Mouse (Mus musculus) midbrain, embryonic 14.5 days (tissue): ENCODE data around the gene Herc6. TPM values are rescaled to one million over a fixed set of nuclear protein-coding genes. Genes with fewer than 3 reads are reported as not detected.

Experiments used
- ATAC-seq: fragments of 200-750 bp; cut with Nextera tagmentation; 2 replicates; pipeline ENCODE4 v1.8.0; 2017; ENCODE audit warnings: moderate number of reproducible peaks, moderate library complexity; ENCODE audit not compliant: low FRiP score, low TSS enrichment
- DNase-seq: peaks from one replicate; pipeline ENCODE4 v3.0.0-alpha.2; 2015
- H3K27ac ChIP-seq: fragments of 300-500 bp; sonication (generic); replicated peaks from 2 replicates; pipeline ENCODE4 v1.5.1; 2014; ENCODE audit warnings: mild to moderate bottlenecking, low read depth, low read length, moderate library complexity
- H3K27me3 ChIP-seq: fragments of 300-500 bp; sonication (generic); 2 replicates; pipeline ENCODE4 v1.6.1; 2014; ENCODE audit warnings: low read length, control low read depth, mixed read lengths; ENCODE audit not compliant: control insufficient read depth, insufficient read depth
- H3K36me3 ChIP-seq: fragments of 300-500 bp; sonication (generic); 2 replicates; pipeline ENCODE4 v1.6.1; 2014; ENCODE audit warnings: low read length, control low read depth; ENCODE audit not compliant: control insufficient read depth, insufficient read depth
- H3K4me1 ChIP-seq: fragments of 300-500 bp; sonication (generic); 2 replicates; pipeline ENCODE4 v1.6.1; 2014; ENCODE audit warnings: mild to moderate bottlenecking, antibody characterized with exemption, low read length, control low read depth; ENCODE audit not compliant: control insufficient read depth, insufficient read depth
- H3K4me2 ChIP-seq: fragments of 300-500 bp; sonication (generic); 2 replicates; pipeline ENCODE4 v1.6.1; 2014; ENCODE audit warnings: mild to moderate bottlenecking, low read length, moderate library complexity
- H3K4me3 ChIP-seq: fragments of 300-500 bp; sonication (generic); replicated peaks from 2 replicates; pipeline ENCODE4 v1.5.1; 2014; ENCODE audit warnings: low read depth, low read length
- H3K9ac ChIP-seq: fragments of 300-500 bp; sonication (generic); replicated peaks from 2 replicates; pipeline ENCODE4 v1.6.1; 2014; ENCODE audit warnings: mild to moderate bottlenecking, low read length, moderate library complexity
- H3K9me3 ChIP-seq: fragments of 300-500 bp; sonication (generic); 2 replicates; pipeline ENCODE4 v1.6.1; 2016; ENCODE audit warnings: low read length, control low read depth, mixed read lengths; ENCODE audit not compliant: control insufficient read depth
- WGBS: fragments of 180-500 bp; shearing (Covaris S2); extraction: QIAGEN DNeasy Blood & Tissue Kit; methylation state at CpG from one replicate; pipeline ENCODE4 v1.1.7; 2014; 5-methylcytosine and 5-hydroxymethylcytosine counted together
- polyA plus RNA-seq: library from polyadenylated mRNA; unstranded; fragments of >200 nt; fragmentation: Nextera tagmentation; extraction: Ambion mirVana; gene quantifications from 2 replicates; pipeline ENCODE4 v1.2.1, GENCODE M21; 2014

The Herc6 gene
- 0.89 and 1.5 TPM in 2 replicates for polyA plus RNA-seq

DNA sequence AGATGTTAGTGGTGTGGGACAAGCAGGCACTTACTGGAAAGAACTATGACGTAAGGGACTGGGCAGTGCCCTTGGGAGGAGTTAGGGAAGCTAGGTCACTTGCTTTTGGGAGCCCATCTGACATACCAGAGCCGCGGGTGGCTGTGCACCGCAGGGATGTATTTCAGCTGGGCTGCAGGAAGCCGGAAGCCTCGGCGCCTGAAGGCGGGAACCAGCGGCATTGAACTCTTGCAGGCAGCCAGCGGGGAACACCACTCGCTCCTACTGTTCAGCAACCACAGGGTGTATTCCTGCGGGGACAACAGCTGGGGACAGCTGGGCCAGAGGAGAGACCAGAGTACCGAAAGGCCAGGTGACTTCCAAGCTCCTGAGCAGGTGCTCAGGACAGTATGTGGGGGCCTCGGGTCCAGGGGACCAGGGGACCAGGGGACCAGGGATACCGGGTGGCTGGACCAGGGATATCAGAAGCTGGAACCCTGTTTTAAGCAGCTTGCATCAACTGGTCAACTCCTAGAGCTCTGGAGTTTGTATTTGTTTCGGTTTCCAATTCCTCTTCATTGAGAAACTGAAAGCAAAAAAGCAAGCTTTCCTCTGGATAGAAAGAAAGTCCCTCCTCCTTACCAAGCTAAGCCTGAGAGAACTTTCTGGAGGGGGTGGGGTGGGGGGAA is at the start of gene Herc6:
Gene Herc6, plus strand, starts transcription at position 120 of the 668 bp plus-strand sequence.
- 2% methylated on average over 16 of the region's 16 CpGs for WGBS
- Histone ChIP-seq H3K9me3 (no peaks in the 10 kb centered on the region), H3K27me3 (no peaks in the 10 kb centered on the region), H3K4me1 (peaks cover 6% of the 10 kb centered on the region; the same call in 1 of the 2 replicates), H3K4me3 (peak within 1 kb of the TSS; percentile 31), H3K36me3 (no peaks in the 10 kb centered on the region), H3K27ac (no peak within 1 kb of the TSS), H3K4me2 (peak within 1 kb of the TSS; percentile 54), H3K9ac (peak within 1 kb of the TSS; percentile 43)
- peak; percentile 51 for DNase-seq
- peak; percentile 62 for ATAC-seq

- H3K4me3 ChIP-seq = no peak overlapping the region
- H3K4me1 ChIP-seq = peaks cover 11% of the 10 kb centered on the region
These were observed 49.8 kb upstream of the Herc6 start for GRCm38 (mm10) chr6:57531011-57531410.

GRCm38 (mm10) chr6:57531441-57531840 is 49.4 kb upstream of the Herc6 start:
- Histone ChIP-seq H3K4me3 (no peak overlapping the region), H3K27ac (no peak overlapping the region), H3K36me3 (no peaks in the 10 kb centered on the region), H3K9me3 (no peaks in the 10 kb centered on the region), H3K4me2 (no peak overlapping the region), H3K4me1 (peaks cover 11% of the 10 kb centered on the region), H3K27me3 (no peaks in the 10 kb centered on the region), H3K9ac (no peak overlapping the region)
- DNase-seq = no peak
- ATAC-seq = no peak
- 89% methylated on average over 1 of the region's 1 CpGs for WGBS

More at GRCm38 (mm10) chr6:57531011-57531410, 49.8 kb upstream of the Herc6 start:
- ATAC-seq = no peak
- Histone ChIP-seq H3K9me3 (no peaks in the 10 kb centered on the region), H3K36me3 (no peaks in the 10 kb centered on the region), H3K27me3 (no peaks in the 10 kb centered on the region), H3K4me2 (no peak overlapping the region), H3K27ac (no peak overlapping the region), H3K9ac (no peak overlapping the region)
- peak; percentile 3 for DNase-seq
- WGBS = 79% methylated on average over 4 of the region's 4 CpGs

- Histone ChIP-seq H3K27ac (no peak overlapping the region), H3K27me3 (no peaks in the 10 kb centered on the region), H3K4me2 (no peak overlapping the region), H3K9me3 (no peaks in the 10 kb centered on the region), H3K4me3 (no peak overlapping the region), H3K4me1 (peaks cover 11% of the 10 kb centered on the region), H3K36me3 (no peaks in the 10 kb centered on the region), H3K9ac (no peak overlapping the region)
- ATAC-seq = no peak
- WGBS = 84% methylated on average over 1 of the region's 1 CpGs
- no peak for DNase-seq
These were observed 48.8 kb upstream of the Herc6 start for GRCm38 (mm10) chr6:57532022-57532421.

- Histone ChIP-seq H3K4me1 (peaks cover 11% of the 10 kb centered on the region), H3K4me3 (peak overlapping the region; percentile 81), H3K4me2 (peak overlapping the region; percentile 87), H3K9ac (0 out of 2 replicates have a peak overlapping the region, but pooled peaks have one; percentile 72), H3K36me3 (no peaks in the 10 kb centered on the region), H3K27me3 (no peaks in the 10 kb centered on the region), H3K9me3 (no peaks in the 10 kb centered on the region), H3K27ac (no peak overlapping the region)
- no peak for ATAC-seq
- 66% methylated on average over 2 of the region's 2 CpGs for WGBS
- no peak for DNase-seq
These were observed 47.4 kb upstream of the Herc6 start for GRCm38 (mm10) chr6:57533410-57533809.

- peaks cover 11% of the 10 kb centered on the region for H3K4me1 ChIP-seq
- no peaks in the 10 kb centered on the region for H3K27me3 ChIP-seq
- H3K4me3 ChIP-seq = peak overlapping the region; percentile 81
- ATAC-seq = no peak
- H3K9me3 ChIP-seq = no peaks in the 10 kb centered on the region
- peak overlapping the region; percentile 71 for H3K27ac ChIP-seq
- no peak for DNase-seq
- H3K36me3 ChIP-seq = no peaks in the 10 kb centered on the region
- peak overlapping the region; percentile 87 for H3K4me2 ChIP-seq
- H3K9ac ChIP-seq = peak overlapping the region; percentile 72
- 6% methylated on average over 8 of the region's 8 CpGs for WGBS
These were observed 46.6 kb upstream of the Herc6 start for GRCm38 (mm10) chr6:57534231-57534610.

GRCm38 (mm10) chr6:57534611-57535286 is 46.1 kb upstream of the Herc6 start:
- no peaks in the 10 kb centered on the region for H3K9me3 ChIP-seq
- peak overlapping the region; percentile 87 for H3K4me2 ChIP-seq
- WGBS = under 1% methylated on average over 31 of the region's 31 CpGs
- H3K4me1 ChIP-seq = peaks cover 11% of the 10 kb centered on the region
- no peaks in the 10 kb centered on the region for H3K27me3 ChIP-seq
- ATAC-seq = peak; percentile 51
- DNase-seq = peak; percentile 69
- peak overlapping the region; percentile 71 for H3K27ac ChIP-seq
- H3K9ac ChIP-seq = peak overlapping the region; percentile 72
- no peaks in the 10 kb centered on the region for H3K36me3 ChIP-seq
- H3K4me3 ChIP-seq = peak overlapping the region; percentile 81

DNA sequence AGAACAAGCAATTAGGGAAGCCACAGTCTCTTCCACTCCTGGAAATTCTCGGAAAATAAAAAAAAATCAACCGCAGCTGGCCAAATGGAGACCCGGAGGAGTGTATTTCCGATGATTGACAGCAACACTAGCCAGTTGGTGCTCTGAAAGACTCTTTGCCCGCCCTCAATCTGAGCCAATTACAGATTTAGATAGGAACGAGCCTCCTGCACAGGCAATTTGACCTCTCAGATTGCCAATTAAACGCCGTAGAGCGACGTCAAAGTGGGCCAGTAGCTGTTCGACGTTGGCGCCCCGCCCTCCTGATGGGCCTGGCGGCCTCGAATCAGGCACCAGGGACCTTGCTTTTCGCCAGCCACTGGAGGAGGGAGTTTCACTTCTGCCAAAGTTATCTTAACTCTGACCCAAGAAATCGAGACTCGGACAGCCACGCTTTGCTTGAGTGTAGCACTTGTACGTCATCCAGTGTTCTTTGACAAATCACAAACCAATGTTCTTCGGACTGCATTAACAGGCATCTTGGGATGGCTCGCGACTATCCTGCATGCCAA is 45.3 kb upstream of the Herc6 start, which contains the start of gene Ppm1k:
Gene Ppm1k, minus strand, starts transcription at position 83 of the 551 bp plus-strand sequence.
- DNase-seq (peak; percentile 97), ATAC-seq (peak; percentile 97)
- H3K9me3 ChIP-seq = no peaks in the 10 kb centered on the region
- peak within 1 kb of the TSS; percentile 87 for H3K4me2 ChIP-seq
- WGBS = under 1% methylated on average over 24 of the region's 24 CpGs
- H3K36me3 ChIP-seq = no peaks in the 10 kb centered on the region
- H3K27ac ChIP-seq = peak within 1 kb of the TSS; percentile 71
- H3K9ac ChIP-seq = peak within 1 kb of the TSS; percentile 72
- no peaks in the 10 kb centered on the region for H3K27me3 ChIP-seq
- H3K4me1 ChIP-seq = peaks cover 11% of the 10 kb centered on the region
- peak within 1 kb of the TSS; percentile 81 for H3K4me3 ChIP-seq
